Mouse (Mus musculus): ENCODE measurements at regions not wholly inside any gene's neighbourhood (a gene's known extent, or its start where the extent isn't known, plus 50 kb on each side); places are given as distances from the start of the nearest gene placed in this dataset.

DNA sequence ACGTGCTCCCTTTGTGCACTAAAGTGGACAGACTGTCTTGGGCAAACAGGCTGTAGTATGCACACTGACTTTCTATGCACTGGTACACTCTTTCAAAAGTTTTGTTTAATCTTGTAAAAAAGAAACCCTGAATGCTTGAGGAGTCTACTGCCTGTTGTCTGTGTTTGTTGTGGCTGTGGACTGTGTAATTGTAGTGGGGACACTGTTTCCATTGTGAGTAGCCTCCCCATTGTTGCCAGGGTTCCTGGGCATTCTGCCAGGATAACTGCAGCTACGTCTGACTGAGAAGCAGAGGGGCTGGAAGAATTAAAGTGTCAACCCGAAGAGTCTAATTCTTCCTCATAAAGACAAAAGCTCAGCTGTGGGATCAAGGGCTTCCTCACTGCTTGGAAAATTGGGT lies 115.3 kb downstream of the Zfp619 start:
- TF ChIP-seq CTCF (conservative IDR thresholded peaks at IDR 0.05; ENCODE audit: low read length) (no peak), POU5F1 (IDR thresholded peaks at IDR 0.05; ENCODE audit: borderline replicate concordance, low read length) (no peak)

All from E14TG2a.4 (cell line).